17 mouse cellular contexts compared by ENCODE assay signal in genomic region chr10:67702783-67703455, GRCm38 (mm10).
DNase-seq lines count a peak whose midpoint lies in the region; ATAC-seq lines count a peak whose summit lies in the region.
"Had no signal": no experiment of that assay in that cellular context is flagged by ENCODE, and none has a peak within 500 bp of the region (broad histone marks: within the 10 kb centered on the region; RNA-seq: fewer than 3 reads in every experiment).

No protein-coding gene starts in this region.

- H3K27me3 ChIP-seq in heart, embryonic 12.5 days (replicated peaks), result no peaks in the 10 kb centered on the region
- H3K27me3 ChIP-seq in forebrain, embryonic 13.5 days, result no peaks in the 10 kb centered on the region
- no peaks in the 10 kb centered on the region for H3K27me3 ChIP-seq in forebrain, embryonic 12.5 days
- H3K27me3 ChIP-seq in forebrain, embryonic 11.5 days (ENCODE audit: control insufficient read depth, insufficient read depth, low read length), result no peaks in the 10 kb centered on the region
- H3K27me3 ChIP-seq: embryonic facial prominence, embryonic 12.5 days; liver, embryonic 13.5 days; neural tube, embryonic 15.5 days; Patski had no signal

- H3K36me3 ChIP-seq in heart, embryonic 12.5 days, result no peaks in the 10 kb centered on the region
- no peaks in the 10 kb centered on the region for H3K36me3 ChIP-seq in forebrain, embryonic 13.5 days (ENCODE audit: poor library complexity, severe bottlenecking)
- no peaks in the 10 kb centered on the region for H3K36me3 ChIP-seq in forebrain, embryonic 12.5 days (replicated peaks)
- H3K36me3 ChIP-seq in forebrain, embryonic 11.5 days (ENCODE audit: control insufficient read depth, insufficient read depth, low read length), result no peaks in the 10 kb centered on the region
- H3K36me3 ChIP-seq: embryonic facial prominence, embryonic 12.5 days; liver, embryonic 13.5 days; neural tube, embryonic 15.5 days had no signal

- no peak overlapping the region for H3K9ac ChIP-seq in heart, embryonic 12.5 days
- no peak overlapping the region for H3K9ac ChIP-seq in forebrain, embryonic 13.5 days
- H3K9ac ChIP-seq in forebrain, embryonic 12.5 days, result no peak overlapping the region
- H3K9ac ChIP-seq in forebrain, embryonic 11.5 days (ENCODE audit: low read length), result no peak overlapping the region
- H3K9ac ChIP-seq: embryonic facial prominence, embryonic 12.5 days; forebrain, postnatal 0 days; liver, embryonic 13.5 days; neural tube, embryonic 15.5 days had no signal

- WGBS in heart, embryonic 12.5 days, result 58% methylated on average over 9 of the region's 9 CpGs
- WGBS in forebrain, embryonic 13.5 days, result 83% methylated on average over 9 of the region's 9 CpGs
- 84% methylated on average over 9 of the region's 9 CpGs for WGBS in forebrain, embryonic 12.5 days
- 83% methylated on average over 9 of the region's 9 CpGs for WGBS in forebrain, embryonic 11.5 days

- H3K4me1 ChIP-seq in heart, embryonic 12.5 days (replicated peaks), result no peaks in the 10 kb centered on the region
- no peaks in the 10 kb centered on the region for H3K4me1 ChIP-seq in forebrain, embryonic 13.5 days
- no peaks in the 10 kb centered on the region for H3K4me1 ChIP-seq in forebrain, embryonic 12.5 days
- no peaks in the 10 kb centered on the region for H3K4me1 ChIP-seq in forebrain, embryonic 11.5 days (replicated peaks; ENCODE audit: control insufficient read depth, insufficient read depth, low read length)
- H3K4me1 ChIP-seq: embryonic facial prominence, embryonic 12.5 days; liver, embryonic 13.5 days; neural tube, embryonic 15.5 days had no signal

- no peak overlapping the region for H3K4me2 ChIP-seq in heart, embryonic 12.5 days
- H3K4me2 ChIP-seq in forebrain, embryonic 13.5 days, result no peak overlapping the region
- no peak overlapping the region for H3K4me2 ChIP-seq in forebrain, embryonic 12.5 days
- H3K4me2 ChIP-seq in forebrain, embryonic 11.5 days (ENCODE audit: low read depth, low read length, severe bottlenecking), result no peak overlapping the region
- H3K4me2 ChIP-seq: embryonic facial prominence, embryonic 12.5 days; liver, embryonic 13.5 days; neural tube, embryonic 15.5 days had no signal

- ATAC-seq in heart, embryonic 12.5 days (ENCODE audit: insufficient number of reproducible peaks, low FRiP score), result no peak
- peak; percentile 45; the same call in 1 of the 2 replicates for ATAC-seq in common myeloid progenitor, adult 5-6 weeks (replicated peaks; ENCODE audit: low read depth, poor library complexity, severe bottlenecking)
- ATAC-seq in hematopoietic stem cell, adult 5-6 weeks (replicated peaks in 1 of 2; ENCODE audit: insufficient read depth in 1 of 2, low FRiP score in 2 of 2, low TSS enrichment in 1 of 2, low read depth in 1 of 2, poor library complexity in 2 of 2, severe bottlenecking in 2 of 2), result peak; percentile 17 to 71; a peak in 2 of 4 replicates
- peak; percentile 73 for ATAC-seq in monocyte, adult 5-6 weeks (replicated peaks; ENCODE audit: insufficient number of reproducible peaks, low FRiP score, low TSS enrichment, poor library complexity, severe bottlenecking)
- ATAC-seq in forebrain, embryonic 13.5 days, result no peak
- no peak for ATAC-seq in forebrain, embryonic 12.5 days (ENCODE audit: low FRiP score)
- ATAC-seq in forebrain, embryonic 11.5 days (replicated peaks; ENCODE audit: low FRiP score), result no peak
- ATAC-seq: forebrain, postnatal 0 days; Patski had no signal

- H3K27ac ChIP-seq in heart, embryonic 12.5 days (ENCODE audit: poor library complexity, severe bottlenecking), result no peak overlapping the region
- H3K27ac ChIP-seq in forebrain, embryonic 13.5 days, result no peak overlapping the region
- H3K27ac ChIP-seq in forebrain, embryonic 12.5 days, result no peak overlapping the region
- no peak overlapping the region for H3K27ac ChIP-seq in forebrain, embryonic 11.5 days (ENCODE audit: low read depth, low read length)
- H3K27ac ChIP-seq: embryonic facial prominence, embryonic 12.5 days; liver, embryonic 13.5 days; neural tube, embryonic 15.5 days had no signal

- peak; percentile 77 to 78 for DNase-seq in heart, adult 18-20 months
- DNase-seq in forebrain, embryonic 11.5 days (ENCODE audit: low spot score), result no peak
- DNase-seq: adrenal gland, postnatal 36 days; cerebellum, adult 18-20 months; forebrain, postnatal 0 days; liver, embryonic 13.5 days; midbrain, embryonic 14.5 days; thymus, adult 2 months had no signal

- H3K4me3 ChIP-seq in heart, embryonic 12.5 days, result no peak overlapping the region
- H3K4me3 ChIP-seq in forebrain, embryonic 13.5 days, result no peak overlapping the region
- no peak overlapping the region for H3K4me3 ChIP-seq in forebrain, embryonic 12.5 days (replicated peaks)
- H3K4me3 ChIP-seq in forebrain, embryonic 11.5 days (ENCODE audit: low read depth, low read length), result no peak overlapping the region
- H3K4me3 ChIP-seq: embryonic facial prominence, embryonic 12.5 days; liver, embryonic 13.5 days; neural tube, embryonic 15.5 days had no signal

- no peaks in the 10 kb centered on the region for H3K9me3 ChIP-seq in heart, embryonic 12.5 days (replicated peaks)
- H3K9me3 ChIP-seq in forebrain, embryonic 13.5 days (replicated peaks), result no peaks in the 10 kb centered on the region
- no peaks in the 10 kb centered on the region for H3K9me3 ChIP-seq in forebrain, embryonic 12.5 days
- no peaks in the 10 kb centered on the region for H3K9me3 ChIP-seq in forebrain, embryonic 11.5 days (ENCODE audit: control insufficient read depth, low read length)
- H3K9me3 ChIP-seq: embryonic facial prominence, embryonic 12.5 days; liver, embryonic 13.5 days; neural tube, embryonic 15.5 days had no signal

Comparison
In these comparisons a context has a peak if more than half of its experiments do, and no peak if none do; other contexts are left out.
1. ATAC-seq: peak in common myeloid progenitor, adult 5-6 weeks (single experiment), hematopoietic stem cell, adult 5-6 weeks (2 of 2) and monocyte, adult 5-6 weeks (single experiment); none in heart, embryonic 12.5 days (single experiment), forebrain, embryonic 13.5 days (single experiment), forebrain, embryonic 12.5 days (single experiment) and forebrain, embryonic 11.5 days (single experiment).